Mouse (Mus musculus) brain, embryonic 18.5 days (tissue): ENCODE results near the gene Kdm8.
"Not testable (repeated sequence)": the region's sequence is repeated elsewhere in the genome, so short reads cannot be mapped to it uniquely, and the experiment has no call there.

Experiments used
- DNase-seq: peaks from one replicate; pipeline ENCODE4 v3.0.0-alpha.2; 2012; ENCODE audit warnings: low read depth, low spot score

Gene Kdm8

GRCm38 (mm10) chr7:125444464-125445401, at the start of gene Kdm8:
Gene Kdm8, plus strand, starts transcription at chr7:125444676.
- DNase-seq: peak; percentile 96

DNA sequence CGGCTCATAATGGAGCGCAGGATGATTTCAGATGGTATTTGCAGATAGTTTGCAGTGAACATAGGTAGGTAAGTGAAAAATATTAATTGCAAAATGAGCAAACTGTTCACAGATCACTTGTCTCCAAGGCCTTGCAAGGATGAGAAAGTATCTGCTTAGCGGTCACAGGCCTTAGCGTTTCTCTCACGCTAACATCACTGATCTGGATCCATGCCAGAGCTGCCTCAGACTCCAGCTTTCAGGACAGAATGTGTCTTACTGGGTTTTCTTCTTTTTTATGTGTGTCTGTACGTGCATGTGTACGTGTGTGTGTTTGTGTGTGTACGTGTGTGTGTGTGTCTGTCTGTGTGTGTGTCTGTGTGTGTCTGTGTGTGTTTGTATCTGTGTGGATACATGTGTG, 46.4 kb upstream of the Kdm8 start:
- DNase-seq: no peak

GRCm38 (mm10) chr7:125398687-125399086, 45.8 kb upstream of the Kdm8 start:
- DNase-seq: no peak

- no peak for DNase-seq
Measured at GRCm38 (mm10) chr7:125407136-125407535, 37.3 kb upstream of the Kdm8 start.

DNA sequence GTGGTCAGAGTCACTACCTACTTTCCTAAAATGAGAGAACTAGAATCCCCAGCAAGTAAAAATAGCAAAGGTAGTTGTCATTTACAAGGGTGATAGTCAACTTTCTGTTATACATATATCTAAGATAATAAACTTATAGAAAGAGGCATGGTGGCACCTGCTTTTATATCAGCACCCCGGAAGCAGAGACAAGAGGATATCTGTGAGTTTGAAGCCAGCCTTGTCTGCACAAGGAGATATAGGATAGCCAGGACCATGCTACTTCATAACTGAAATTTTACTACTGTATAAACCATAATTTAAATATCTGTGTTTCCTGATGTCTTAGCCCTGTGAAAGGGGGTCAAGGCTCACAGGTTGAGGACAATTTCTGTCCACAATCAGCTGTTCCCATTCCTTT, 29.4 kb upstream of the Kdm8 start:
- DNase-seq: no peak

- no peak for DNase-seq
Measured at GRCm38 (mm10) chr7:125415776-125416175, 28.7 kb upstream of the Kdm8 start.

DNA sequence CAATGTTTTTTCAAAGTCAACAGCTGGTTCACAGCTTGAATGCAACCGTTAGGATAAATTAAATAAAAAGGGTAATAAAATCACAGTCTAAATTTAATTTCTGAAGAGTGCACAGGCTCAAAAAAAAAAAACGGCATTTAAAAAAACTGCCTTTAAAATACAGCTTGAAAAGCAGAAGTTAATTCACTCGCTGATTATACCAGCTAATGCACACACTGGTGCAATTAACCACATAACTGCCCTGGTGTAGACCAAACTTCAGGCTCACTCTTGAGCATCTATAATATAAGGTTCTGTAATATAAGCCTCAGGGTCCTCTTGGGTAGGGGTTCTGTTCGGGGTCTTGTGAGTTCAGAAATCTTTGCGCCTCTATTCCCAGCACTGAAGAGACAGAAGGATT, 27.7 kb upstream of the Kdm8 start:
- DNase-seq: no peak

DNA sequence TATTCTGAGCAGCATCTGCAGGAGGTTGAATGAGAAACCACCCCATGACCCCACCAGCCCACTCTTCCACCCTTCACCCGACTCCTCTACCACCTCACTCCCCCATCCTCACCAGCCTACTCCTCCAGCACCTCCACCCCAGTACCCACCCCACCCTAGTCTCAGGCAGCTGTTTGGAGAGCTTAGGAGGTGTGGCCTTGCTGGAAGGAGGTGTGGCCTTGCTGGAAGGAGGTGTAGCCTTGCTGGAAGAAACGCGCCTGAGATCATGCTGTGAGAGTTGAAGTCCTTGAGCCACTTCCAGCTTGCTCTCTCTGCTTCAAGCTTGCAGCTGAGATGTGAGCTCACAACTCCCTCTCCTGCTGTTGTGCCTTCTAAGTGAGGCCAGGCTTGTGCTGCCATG, 26.1 kb upstream of the Kdm8 start:
- no peak for DNase-seq

GRCm38 (mm10) chr7:125420190-125420589, 24.3 kb upstream of the Kdm8 start:
- no peak for DNase-seq

DNA sequence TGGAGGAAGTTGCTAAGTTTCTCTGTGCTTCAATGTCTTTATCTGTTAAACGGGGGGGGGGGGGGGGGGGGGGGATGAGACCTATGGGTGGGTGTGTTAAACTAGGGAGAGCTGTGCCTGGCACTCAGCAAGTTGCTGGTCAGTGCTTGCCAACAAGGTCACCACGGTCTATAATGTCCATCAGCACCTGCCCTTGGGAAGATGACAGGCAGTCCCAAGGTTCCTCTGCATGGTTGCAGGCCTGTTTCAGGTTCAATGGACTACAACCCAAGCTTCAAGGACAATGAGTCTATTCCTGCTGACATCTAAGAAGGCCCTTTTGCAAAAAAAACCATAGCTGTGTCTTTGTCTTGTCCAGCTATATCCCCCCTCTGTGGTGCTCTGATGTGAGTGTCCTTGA, 22.6 kb upstream of the Kdm8 start:
- no peak for DNase-seq

DNA sequence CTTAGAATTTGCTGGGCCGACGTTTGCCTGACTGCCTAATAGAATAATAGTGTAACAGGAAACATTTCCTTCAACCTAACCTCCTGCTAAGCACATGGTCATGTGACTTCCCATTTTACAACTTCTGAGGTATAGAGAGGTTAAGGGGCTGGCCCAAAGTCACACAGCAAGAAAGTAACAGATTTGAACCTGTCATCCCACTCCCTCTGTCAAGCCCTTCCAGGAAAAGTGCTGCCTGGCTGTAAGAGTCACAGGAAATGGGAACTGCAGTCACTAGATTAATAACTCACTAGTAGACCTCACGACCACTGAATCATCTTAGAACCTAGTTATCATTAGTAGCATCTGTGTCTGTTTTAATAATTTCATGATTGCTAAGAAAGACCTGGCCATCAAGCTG, 21.4 kb upstream of the Kdm8 start:
- DNase-seq: no peak

DNA sequence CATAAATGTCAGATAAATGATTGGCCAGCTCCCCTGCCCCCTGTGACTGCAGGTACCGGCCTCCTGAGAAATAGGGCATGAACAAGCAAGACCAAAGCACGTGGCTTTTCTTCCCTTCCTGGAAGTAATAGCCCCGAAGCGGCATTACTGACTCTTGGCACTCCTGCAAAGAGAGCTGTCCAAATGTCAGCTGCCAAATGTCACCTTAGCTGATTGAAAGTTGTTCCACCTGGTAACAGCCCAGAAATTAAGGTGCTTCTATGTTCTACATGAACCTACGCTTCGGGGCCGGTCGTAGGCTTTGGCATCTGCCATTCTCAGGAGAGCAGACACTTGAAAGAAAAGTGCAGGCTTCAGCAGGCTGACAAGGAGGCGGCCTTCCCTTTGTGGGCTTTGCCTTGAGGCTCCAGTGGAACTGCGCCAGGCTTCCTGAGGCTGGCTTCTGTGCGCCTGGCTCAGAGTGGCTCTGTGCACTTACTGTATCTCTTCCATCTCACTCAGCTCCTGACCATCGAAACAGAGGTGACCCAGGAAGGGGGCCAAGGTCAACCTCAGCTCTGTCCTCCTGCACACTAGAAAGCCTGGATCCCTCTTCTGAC, 16.9 kb upstream of the Kdm8 start:
- DNase-seq: no peak

GRCm38 (mm10) chr7:125428381-125428780, 16.1 kb upstream of the Kdm8 start:
- no peak for DNase-seq

- DNase-seq: not testable (repeated sequence)
Measured at GRCm38 (mm10) chr7:125428816-125429500, 15.5 kb upstream of the Kdm8 start.

- DNase-seq: no peak
Measured at GRCm38 (mm10) chr7:125430170-125430842, 14.2 kb upstream of the Kdm8 start.

DNA sequence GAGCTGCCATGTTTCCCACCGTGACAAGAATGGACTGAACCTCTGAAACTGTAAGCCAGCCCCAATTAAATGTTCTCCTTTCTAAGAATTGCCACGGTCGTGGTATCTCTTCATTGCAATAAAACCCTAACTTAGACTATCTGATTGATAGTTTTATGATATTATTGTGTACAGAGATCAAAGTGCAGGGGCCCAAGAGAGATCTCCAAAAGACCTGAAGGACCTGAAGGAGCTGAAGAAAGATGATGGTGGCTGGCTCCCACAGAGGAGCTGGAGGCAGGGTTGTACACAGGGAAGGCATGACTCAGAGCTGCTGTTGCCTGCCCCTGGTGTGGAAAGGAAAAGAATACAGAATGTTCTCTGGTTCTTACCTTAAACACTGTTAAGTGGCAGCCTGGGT, 10.6 kb upstream of the Kdm8 start:
- DNase-seq: no peak

DNA sequence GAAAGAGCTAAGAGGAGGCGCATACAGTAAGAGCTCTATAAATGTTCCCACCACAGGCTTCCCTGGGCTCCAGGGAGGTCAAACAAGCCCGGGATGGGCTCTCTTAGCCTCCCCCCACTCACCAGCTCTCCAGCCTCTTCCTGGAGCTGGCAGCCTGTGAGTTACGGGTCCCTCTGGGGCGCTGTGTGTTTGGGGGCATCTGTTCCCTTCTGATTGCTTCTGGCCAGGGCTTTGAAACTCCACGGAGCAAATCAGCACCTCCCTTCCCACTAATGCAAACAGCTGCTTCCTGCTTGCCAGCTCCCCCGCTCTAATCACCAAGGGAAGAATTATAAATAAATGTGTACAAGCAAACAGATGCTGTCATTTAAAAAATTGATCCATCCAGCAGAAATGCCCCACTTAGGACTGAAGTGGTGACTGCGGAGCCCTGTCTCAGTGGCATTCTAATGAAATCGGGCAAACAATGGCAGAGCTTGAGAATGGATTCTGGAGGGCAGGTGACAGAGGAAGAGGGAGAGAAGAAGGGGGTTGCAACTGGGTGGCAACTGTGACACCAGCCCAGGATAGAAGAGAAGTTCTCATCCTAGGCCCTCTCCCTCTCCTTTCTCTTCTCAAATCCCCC, 9.7 kb upstream of the Kdm8 start:
- no peak for DNase-seq

DNA sequence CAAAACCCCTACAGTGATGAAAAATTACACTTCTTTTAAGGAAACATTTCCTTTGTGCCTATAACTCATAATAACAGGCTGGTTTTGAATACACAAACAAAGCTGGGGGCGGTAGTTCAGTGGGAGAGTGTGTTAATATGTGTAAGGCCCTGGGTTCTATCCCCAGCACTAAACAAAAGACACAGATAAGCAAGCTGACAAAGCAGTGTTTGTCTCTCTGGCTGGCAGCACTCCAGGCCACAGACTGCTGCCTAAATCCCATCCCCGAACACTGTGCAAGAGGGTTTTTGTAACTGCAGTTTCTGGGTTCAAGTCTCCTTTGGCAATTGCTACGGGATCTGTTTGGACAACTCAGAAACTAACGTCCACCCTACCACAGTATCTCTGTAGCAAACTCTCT, 2.2 kb upstream of the Kdm8 start:
- no peak for DNase-seq

DNA sequence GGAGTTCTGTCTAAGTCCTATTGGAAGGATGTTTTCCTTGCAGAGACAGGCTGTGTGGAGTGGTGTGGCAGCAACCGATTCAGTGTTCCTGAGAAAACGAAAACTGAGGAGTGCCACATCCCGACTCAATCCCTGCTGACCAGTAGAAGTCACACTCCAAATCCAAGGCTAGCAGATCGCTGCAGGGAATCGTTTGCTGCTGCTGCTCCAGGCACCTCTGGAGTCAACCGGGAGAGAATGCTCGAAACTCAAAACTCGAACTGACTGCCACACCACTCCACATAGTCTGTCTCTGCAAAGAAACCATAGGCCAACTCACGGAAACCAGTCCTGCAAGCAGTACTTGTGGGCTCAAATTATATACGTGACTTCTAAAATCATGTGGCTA, 406 bp upstream of the Kdm8 start:
- DNase-seq: no peak

DNA sequence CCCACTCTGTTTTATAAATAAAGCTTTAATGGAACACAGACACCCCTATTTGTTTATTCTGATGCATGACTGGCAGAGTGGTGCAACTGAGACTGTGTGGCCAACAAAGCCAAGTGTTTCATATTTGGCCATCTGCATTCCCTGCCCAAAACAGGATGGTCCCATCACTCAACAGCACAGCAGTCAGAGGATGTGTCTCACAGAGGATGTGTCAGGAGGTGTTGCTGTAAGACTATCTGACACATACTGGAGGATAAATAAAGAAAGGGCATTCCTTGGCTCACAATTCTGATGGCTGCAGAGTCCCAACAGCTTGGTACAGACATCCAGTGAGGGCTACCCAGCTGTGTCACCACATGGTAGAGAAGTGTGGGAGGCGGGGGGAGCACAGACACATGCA, 6.2 kb downstream of the Kdm8 start:
- DNase-seq: no peak

GRCm38 (mm10) chr7:125451078-125451477, 6.6 kb downstream of the Kdm8 start:
- DNase-seq: no peak

DNA sequence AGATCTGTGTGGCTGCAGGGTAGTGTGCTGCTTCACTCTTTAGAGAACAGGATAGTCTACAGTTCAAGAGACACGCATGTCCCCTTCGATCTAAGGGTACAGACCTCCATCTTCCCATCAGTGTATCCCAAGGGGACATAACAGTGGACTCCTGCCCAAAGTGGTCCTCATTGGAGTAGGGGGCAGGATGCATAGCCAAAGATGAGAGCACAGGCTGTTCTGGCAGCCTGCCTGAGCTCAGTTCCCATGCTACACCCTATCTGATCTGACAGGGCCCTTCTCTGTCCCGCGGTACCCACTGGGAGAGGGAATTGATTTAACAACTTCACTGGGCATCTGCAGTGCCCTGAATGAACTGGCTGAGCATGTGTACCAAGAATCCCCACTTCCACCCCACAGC, 9.2 kb downstream of the Kdm8 start:
- no peak for DNase-seq
